Mouse (Mus musculus): Measurements from ENCODE around the gene Agl. TPM values are rescaled to one million over a fixed set of nuclear protein-coding genes. Genes with fewer than 3 reads are reported as not detected.
"Not testable (repeated sequence)": the region's sequence is repeated elsewhere in the genome, so short reads cannot be mapped to it uniquely, and the experiment has no call there.

Gene Agl
- polyA plus RNA-seq, 1 experiment from 2014 or later: 24.0 TPM

DNA sequence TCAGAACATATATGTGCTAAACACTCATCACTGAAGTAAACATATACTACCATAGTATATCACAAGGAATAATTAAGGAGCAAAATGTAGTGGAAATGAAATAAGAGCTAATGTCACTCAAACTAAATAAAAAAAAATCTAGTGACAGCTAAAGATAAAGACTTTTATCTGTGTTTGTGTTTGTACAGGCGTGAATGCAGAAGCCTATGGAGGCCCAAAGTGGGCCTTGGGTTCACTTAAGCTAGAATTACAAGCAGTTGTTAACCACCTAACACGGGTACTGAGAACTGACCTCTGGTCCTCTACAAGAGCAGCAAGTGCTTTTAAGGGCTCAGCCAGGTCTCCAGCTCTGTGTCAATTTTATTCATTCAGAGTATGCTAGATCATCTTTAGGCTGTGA lies 31.0 kb downstream of the Agl start:
- ATAC-seq (ENCODE audit: insufficient number of reproducible peaks, low FRiP score, low TSS enrichment, low read depth): no peak
- Histone ChIP-seq H3K4me2 (no peak overlapping the region), H3K27me3 (no peaks in the 10 kb centered on the region), H3K4me3 (no peak overlapping the region), H3K4me1 (no peaks in the 10 kb centered on the region), H3K9me3 (no peaks in the 10 kb centered on the region), H3K27ac (no peak overlapping the region), H3K36me3 (peaks cover 71% of the 10 kb centered on the region), H3K9ac (no peak overlapping the region)
- 90% methylated on average over 2 of the region's 2 CpGs for WGBS

GRCm38 (mm10) chr3:116773836-116774235 lies 34.1 kb downstream of the Agl start:
- WGBS: 77% methylated on average over 12 of the region's 12 CpGs
- no peak overlapping the region for H3K9ac ChIP-seq
- H3K9me3 ChIP-seq: no peaks in the 10 kb centered on the region
- no peaks in the 10 kb centered on the region for H3K27me3 ChIP-seq
- no peak overlapping the region for H3K4me3 ChIP-seq
- peaks cover 67% of the 10 kb centered on the region for H3K36me3 ChIP-seq
- no peaks in the 10 kb centered on the region for H3K4me1 ChIP-seq
- no peak overlapping the region for H3K27ac ChIP-seq
- H3K4me2 ChIP-seq: no peak overlapping the region
- 0 out of 2 replicates have a peak, but pooled peaks have one; percentile 24 for ATAC-seq (ENCODE audit: insufficient number of reproducible peaks, low FRiP score, low TSS enrichment, low read depth)

GRCm38 (mm10) chr3:116771597-116771996 lies 36.4 kb downstream of the Agl start:
- Histone ChIP-seq H3K36me3 (peaks cover 59% of the 10 kb centered on the region), H3K4me3 (no peak overlapping the region), H3K9ac (no peak overlapping the region), H3K4me2 (no peak overlapping the region), H3K9me3 (no peaks in the 10 kb centered on the region), H3K27me3 (no peaks in the 10 kb centered on the region), H3K4me1 (no peaks in the 10 kb centered on the region), H3K27ac (no peak overlapping the region)
- WGBS: 88% methylated on average over 2 of the region's 2 CpGs
- no peak for ATAC-seq (ENCODE audit: insufficient number of reproducible peaks, low FRiP score, low TSS enrichment, low read depth)

DNA sequence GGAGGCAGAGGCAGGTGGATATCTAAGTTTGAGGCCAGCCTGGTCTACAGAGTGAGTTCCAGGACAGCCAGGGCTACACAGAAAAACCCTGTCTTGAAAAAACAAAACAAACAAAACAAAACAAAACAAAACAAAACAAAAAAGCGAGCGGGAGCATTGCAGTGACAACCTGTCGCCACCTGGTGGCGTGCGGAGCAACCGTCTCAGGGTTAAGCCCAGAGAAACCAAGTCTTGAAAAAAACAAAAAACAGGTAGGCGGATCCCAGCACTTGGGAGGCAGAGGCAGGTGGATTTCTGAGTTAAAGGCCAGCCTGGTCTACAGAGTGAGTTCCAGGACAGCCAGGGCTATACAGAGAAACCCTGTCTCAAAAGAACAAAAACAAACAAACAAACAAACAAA lies 41.0 kb downstream of the Agl start:
- 93% methylated on average over 7 of the region's 7 CpGs for WGBS
- not testable (repeated sequence) for H3K27ac ChIP-seq; H3K4me1 ChIP-seq; H3K4me3 ChIP-seq; H3K9me3 ChIP-seq; ATAC-seq (ENCODE audit: insufficient number of reproducible peaks, low FRiP score, low TSS enrichment, low read depth); H3K27me3 ChIP-seq; H3K9ac ChIP-seq; H3K4me2 ChIP-seq
- peaks cover 39% of the 10 kb centered on the region for H3K36me3 ChIP-seq

DNA sequence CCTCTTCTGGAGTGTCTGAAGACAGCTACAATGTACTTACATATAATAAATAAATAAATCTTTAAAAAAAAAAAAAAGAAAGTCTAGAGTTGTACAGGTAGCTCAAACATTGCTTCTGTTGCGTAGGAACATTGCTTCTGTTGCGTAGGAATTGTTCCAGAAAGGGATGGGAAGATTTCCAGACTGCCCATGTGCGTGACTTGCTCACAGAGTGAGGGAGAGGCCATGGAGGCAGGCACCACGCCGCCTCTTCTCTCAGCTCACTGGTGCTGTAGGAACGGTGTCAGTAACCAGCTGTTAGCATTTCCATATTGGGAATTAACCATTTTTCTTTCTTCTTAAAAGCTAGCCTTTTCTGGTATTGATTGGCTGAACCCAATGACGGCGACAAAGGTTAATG lies 55.1 kb downstream of the Agl start:
- H3K9me3 ChIP-seq: no peaks in the 10 kb centered on the region
- H3K36me3 ChIP-seq: peaks cover 40% of the 10 kb centered on the region
- no peak overlapping the region for H3K4me2 ChIP-seq
- H3K4me1 ChIP-seq: no peaks in the 10 kb centered on the region
- no peaks in the 10 kb centered on the region for H3K27me3 ChIP-seq
- H3K27ac ChIP-seq: no peak overlapping the region
- H3K9ac ChIP-seq: no peak overlapping the region
- ATAC-seq (ENCODE audit: insufficient number of reproducible peaks, low FRiP score, low TSS enrichment, low read depth): no peak
- 92% methylated on average over 8 of the region's 8 CpGs for WGBS
- H3K4me3 ChIP-seq: no peak overlapping the region

GRCm38 (mm10) chr3:116751191-116751860 lies 56.6 kb downstream of the Agl start:
- no peaks in the 10 kb centered on the region for H3K9me3 ChIP-seq
- H3K4me1 ChIP-seq: no peaks in the 10 kb centered on the region
- no peak for ATAC-seq (ENCODE audit: insufficient number of reproducible peaks, low FRiP score, low TSS enrichment, low read depth)
- H3K27me3 ChIP-seq: no peaks in the 10 kb centered on the region
- no peak overlapping the region for H3K4me2 ChIP-seq
- H3K36me3 ChIP-seq: peaks cover 26% of the 10 kb centered on the region
- H3K27ac ChIP-seq: no peak overlapping the region
- no peak overlapping the region for H3K4me3 ChIP-seq
- 86% methylated on average over 4 of the region's 4 CpGs for WGBS
- H3K9ac ChIP-seq: no peak overlapping the region

DNA sequence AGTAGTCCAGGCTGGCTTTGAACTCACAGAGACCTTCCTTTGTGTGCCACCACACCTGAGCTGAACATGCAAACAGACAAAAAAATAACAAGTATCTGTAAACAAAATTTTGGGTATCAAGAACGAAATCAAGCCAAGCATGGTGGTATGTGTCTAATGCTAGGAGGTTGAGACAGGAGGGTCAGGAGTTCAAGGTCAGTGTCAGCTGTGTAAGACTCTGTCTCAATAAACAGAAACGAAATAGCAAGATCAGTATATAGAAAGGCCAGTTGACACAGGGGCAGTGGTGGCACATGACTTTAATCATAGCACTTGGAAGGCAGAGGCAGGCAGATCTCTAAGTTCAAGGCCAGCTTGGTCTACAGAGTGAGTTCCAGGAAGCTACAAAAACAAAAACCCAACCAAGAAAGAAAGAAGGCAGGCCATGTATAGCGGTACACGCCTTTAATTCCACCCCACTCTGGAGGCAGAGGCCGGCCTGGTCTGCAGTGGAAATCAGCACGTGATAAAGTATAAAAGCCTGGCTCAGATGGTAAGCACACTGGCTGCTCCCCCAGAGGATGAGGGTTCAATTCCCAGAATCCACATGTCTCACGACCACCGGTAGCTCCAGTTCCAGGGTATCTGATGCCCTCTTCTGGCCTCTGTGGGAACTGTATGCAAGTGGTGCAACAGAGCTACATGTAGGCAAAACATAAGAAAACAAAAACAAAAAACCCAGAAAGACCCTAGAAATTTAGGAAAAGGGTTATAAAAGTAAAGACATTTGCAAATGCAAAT lies 59.4 kb downstream of the Agl start:
- Histone ChIP-seq H3K36me3 (peaks cover 24% of the 10 kb centered on the region), H3K4me1 (no peaks in the 10 kb centered on the region), H3K4me3 (no peak overlapping the region), H3K9ac (no peak overlapping the region), H3K9me3 (no peaks in the 10 kb centered on the region), H3K27ac (no peak overlapping the region), H3K27me3 (no peaks in the 10 kb centered on the region), H3K4me2 (no peak overlapping the region)
- ATAC-seq (ENCODE audit: insufficient number of reproducible peaks, low FRiP score, low TSS enrichment, low read depth): no peak
- 60% methylated on average over 8 of the region's 8 CpGs for WGBS

- H3K4me1 ChIP-seq; ATAC-seq (ENCODE audit: insufficient number of reproducible peaks, low FRiP score, low TSS enrichment, low read depth); H3K27me3 ChIP-seq; H3K4me3 ChIP-seq; H3K9me3 ChIP-seq; H3K27ac ChIP-seq; H3K4me2 ChIP-seq; H3K9ac ChIP-seq: not testable (repeated sequence)
- 94% methylated on average over 7 of the region's 7 CpGs for WGBS
- H3K36me3 ChIP-seq: peaks cover 27% of the 10 kb centered on the region
These were observed 60.3 kb downstream of the Agl start for GRCm38 (mm10) chr3:116747648-116748047.

DNA sequence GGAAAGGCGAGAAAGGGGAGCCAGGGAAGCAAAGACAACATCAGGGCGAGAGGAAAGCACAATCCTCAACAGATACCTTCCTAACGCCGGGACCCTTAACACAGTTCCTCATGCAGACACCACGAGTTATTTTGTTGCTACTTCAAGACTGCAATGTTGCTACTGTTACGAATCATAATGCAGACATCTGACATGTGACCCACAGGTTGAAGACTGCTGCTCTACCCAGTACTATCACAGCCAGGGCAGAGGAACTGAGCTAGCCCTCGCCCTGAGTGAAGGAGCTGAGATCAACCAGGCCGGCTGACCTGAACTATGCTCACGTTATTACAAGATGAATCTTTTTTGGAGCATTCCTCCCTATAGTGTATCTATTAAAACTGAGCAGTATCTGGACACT lies 67.0 kb downstream of the Agl start:
- ATAC-seq (ENCODE audit: insufficient number of reproducible peaks, low FRiP score, low TSS enrichment, low read depth): no peak
- WGBS: 80% methylated on average over 9 of the region's 9 CpGs
- no peaks in the 10 kb centered on the region for H3K4me1 ChIP-seq

GRCm38 (mm10) chr3:116740106-116740505 lies 67.9 kb downstream of the Agl start:
- Histone ChIP-seq H3K27ac (no peak overlapping the region), H3K4me2 (no peak overlapping the region), H3K9me3 (no peaks in the 10 kb centered on the region), H3K4me1 (no peaks in the 10 kb centered on the region), H3K4me3 (no peak overlapping the region), H3K9ac (no peak overlapping the region), H3K27me3 (no peaks in the 10 kb centered on the region), H3K36me3 (peaks cover 14% of the 10 kb centered on the region)
- WGBS: 66% methylated on average over 5 of the region's 5 CpGs
- no peak for ATAC-seq (ENCODE audit: insufficient number of reproducible peaks, low FRiP score, low TSS enrichment, low read depth)

More for the DNA sequence above, 67.0 kb downstream of the Agl start:
- Histone ChIP-seq H3K36me3 (peaks cover 14% of the 10 kb centered on the region), H3K4me2 (no peak overlapping the region), H3K27ac (no peak overlapping the region), H3K9ac (no peak overlapping the region), H3K27me3 (no peaks in the 10 kb centered on the region), H3K4me3 (no peak overlapping the region), H3K9me3 (no peaks in the 10 kb centered on the region)

- H3K9ac ChIP-seq: no peak overlapping the region
- H3K4me3 ChIP-seq: no peak overlapping the region
- H3K27ac ChIP-seq: no peak overlapping the region
- no peaks in the 10 kb centered on the region for H3K4me1 ChIP-seq
- H3K9me3 ChIP-seq: no peaks in the 10 kb centered on the region
- H3K4me2 ChIP-seq: no peak overlapping the region
- WGBS: 72% methylated on average over 8 of the region's 8 CpGs
- H3K27me3 ChIP-seq: no peaks in the 10 kb centered on the region
- ATAC-seq (ENCODE audit: insufficient number of reproducible peaks, low FRiP score, low TSS enrichment, low read depth): no peak
- no peaks in the 10 kb centered on the region for H3K36me3 ChIP-seq
These were observed 70.6 kb downstream of the Agl start for GRCm38 (mm10) chr3:116737326-116737731.

DNA sequence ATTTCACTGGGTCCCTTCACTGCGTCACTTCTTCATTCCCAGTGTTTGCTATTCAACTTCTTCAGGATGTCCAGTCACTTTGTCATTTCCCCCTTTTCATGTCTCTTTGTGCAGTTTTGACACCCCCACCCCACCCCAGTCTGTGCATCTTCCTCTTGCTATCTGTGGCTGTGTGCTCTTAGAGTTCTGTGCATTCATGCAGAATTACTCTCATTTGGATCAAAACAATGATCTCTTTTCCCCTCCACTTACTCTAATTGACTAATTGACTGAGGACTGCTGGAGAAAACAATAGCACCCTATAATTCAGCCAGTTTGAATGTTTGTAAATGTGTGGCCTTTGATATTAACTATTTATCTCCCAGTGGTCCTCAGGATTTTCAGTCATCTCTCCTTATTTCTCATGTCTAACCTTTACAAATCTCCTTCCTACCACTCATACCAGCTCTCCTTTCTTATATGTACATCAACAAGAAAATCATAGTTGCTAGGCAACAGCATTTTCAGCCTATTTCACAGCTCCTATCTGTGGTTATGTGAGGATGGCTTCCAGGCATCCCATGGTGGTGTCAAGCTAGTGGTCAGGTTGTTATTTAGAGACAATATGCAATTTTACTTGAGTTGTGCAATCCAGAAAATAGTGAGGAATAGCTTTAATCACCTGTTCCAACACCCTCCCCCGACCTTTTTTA lies 78.3 kb downstream of the Agl start:
- Histone ChIP-seq H3K4me3 (no peak overlapping the region), H3K4me1 (no peaks in the 10 kb centered on the region), H3K27ac (no peak overlapping the region), H3K4me2 (no peak overlapping the region), H3K27me3 (no peaks in the 10 kb centered on the region), H3K9ac (no peak overlapping the region), H3K9me3 (no peaks in the 10 kb centered on the region), H3K36me3 (no peaks in the 10 kb centered on the region)
- WGBS: 82% methylated on average over 2 of the region's 2 CpGs
- ATAC-seq (ENCODE audit: insufficient number of reproducible peaks, low FRiP score, low TSS enrichment, low read depth): no peak
